Mouse (Mus musculus) mesoderm, embryonic 11.5 days (tissue): Measurements from ENCODE around the gene H2afy.
A peak's percentile ranks its signal among the peaks of the same experiment; 100 is the strongest.
"Not testable (repeated sequence)": the region's sequence is repeated elsewhere in the genome, so short reads cannot be mapped to it uniquely, and the experiment has no call there.

Experiments
- DNase-seq: peaks from one replicate; pipeline ENCODE4 v3.0.0-alpha.2; 2012; ENCODE audit warnings: low read depth, low spot score

H2afy gene

DNA sequence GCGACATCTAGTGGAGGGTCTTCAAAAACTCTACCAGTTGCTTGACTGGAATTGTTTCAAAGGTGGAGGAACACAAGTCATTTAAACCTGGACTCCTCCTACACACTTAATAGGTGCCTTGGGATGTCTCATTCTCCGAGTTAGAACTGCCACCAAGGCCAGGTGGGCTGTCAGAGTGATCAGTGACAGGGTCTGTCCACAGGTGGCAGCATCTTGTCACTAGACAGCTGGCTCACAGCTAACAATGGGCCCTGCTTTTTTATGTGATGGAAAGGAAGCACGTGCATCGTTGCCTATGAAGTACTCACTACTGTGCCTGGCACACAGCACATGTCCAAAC is 63.9 kb downstream of the H2afy start:
- DNase-seq = no peak

- no peak for DNase-seq
Observed at GRCm38 (mm10) chr13:56071586-56072267, 64.4 kb downstream of the H2afy start.

GRCm38 (mm10) chr13:56069643-56070042 is 66.5 kb downstream of the H2afy start:
- no peak for DNase-seq

DNA sequence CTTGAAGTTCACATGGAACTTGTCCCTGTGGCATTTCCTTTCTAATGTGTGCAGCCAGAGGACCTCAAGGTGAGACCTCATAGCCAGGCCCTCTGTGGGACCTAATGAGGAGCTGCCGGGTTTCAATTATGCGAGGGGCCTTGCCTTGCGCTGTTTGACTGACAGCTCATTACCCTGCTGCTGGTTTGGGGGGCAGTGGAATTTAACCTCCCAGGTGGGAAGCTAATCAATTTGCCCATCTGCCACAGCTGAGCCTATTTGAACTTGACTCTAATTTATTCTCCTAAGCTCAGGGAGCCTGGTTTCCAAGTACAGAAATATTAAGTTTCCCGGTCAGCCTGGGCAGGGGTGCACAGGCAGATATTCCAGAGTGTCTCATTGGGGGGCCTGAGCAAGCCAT is 67.6 kb downstream of the H2afy start:
- DNase-seq = no peak

GRCm38 (mm10) chr13:56066904-56067303 is 69.3 kb downstream of the H2afy start:
- no peak for DNase-seq

DNA sequence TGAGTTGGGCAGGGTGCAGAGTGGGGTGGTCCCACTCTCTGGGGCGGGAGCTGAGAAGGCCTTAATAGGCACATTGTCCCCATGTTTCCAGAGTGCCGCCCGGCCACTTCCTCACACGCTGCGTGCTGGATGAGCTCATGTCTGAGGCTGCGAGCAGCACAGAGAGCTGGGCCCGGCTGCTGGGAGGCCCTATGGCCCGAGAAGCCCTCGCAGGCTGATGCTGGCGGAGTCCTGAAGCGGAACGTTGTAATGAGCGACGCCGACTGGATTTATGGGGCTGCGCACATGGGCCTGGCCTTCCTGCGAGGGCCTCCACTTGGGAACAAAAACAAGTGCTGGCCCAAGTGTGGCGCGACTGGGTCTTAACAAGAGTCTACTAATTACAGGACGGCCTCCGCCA is 70.0 kb downstream of the H2afy start:
- DNase-seq = peak; percentile 57

DNA sequence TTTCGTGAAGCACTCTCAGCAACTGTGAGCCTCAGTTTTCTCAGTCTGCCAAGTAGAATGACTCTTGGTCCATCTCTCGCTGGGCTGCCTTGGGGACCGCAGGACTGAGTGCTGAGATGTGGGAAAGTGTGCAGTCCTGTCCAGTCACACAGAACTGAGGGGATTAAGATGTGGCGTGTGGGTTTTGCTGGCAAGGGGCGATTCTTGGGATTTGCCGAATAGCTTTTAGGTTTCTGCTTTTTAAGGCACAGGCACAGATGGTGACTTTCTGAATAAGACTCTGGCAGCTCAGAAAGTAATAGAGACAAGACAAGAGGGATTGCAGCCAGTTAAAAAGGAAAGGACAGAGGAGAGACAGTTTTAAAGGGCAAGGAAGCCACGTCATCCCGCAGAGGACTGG is 78.4 kb downstream of the H2afy start:
- DNase-seq = no peak

DNA sequence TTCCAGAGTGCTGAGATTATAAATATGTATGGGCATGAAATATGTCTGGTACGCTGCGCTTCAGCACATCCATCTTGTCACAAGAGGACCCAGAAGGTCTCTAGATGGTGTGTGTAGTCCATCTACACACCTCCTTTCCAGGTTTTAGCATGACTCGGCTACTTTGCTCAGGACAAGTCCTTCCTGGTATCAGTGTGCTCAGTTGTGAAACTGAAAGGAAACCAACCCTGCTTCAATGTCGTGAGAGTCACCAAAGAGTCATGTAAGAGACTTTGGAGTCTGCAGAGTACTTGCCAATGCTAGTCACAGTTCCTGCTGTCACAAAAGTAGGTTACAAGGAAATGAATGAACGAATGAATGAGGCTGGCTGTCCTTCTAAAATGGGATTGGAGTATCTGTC is 80.4 kb downstream of the H2afy start:
- no peak for DNase-seq

DNA sequence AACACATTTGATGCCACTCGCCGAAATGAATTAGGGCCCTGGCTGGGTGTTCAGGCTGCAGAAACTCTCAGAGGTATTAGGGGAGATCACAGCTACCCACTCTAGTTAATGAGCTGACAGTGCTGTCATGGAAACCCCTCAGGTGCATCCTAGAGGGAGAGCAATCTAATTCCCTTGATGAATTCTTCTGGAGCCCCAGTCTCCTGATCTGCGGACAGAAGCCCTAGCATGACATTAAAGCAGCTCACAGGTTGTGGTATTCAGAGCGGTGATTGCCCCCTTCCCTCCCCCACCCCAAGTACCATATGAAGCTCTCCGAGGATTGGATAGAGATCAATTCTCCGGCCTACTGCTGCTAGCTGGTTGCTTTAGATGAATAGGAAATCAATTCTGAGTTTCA is 82.1 kb downstream of the H2afy start:
- no peak for DNase-seq

- DNase-seq = peak; percentile 70
Observed at GRCm38 (mm10) chr13:56052781-56053180, 83.4 kb downstream of the H2afy start.

- no peak for DNase-seq
Observed at GRCm38 (mm10) chr13:56050246-56050645, 85.9 kb downstream of the H2afy start.

DNA sequence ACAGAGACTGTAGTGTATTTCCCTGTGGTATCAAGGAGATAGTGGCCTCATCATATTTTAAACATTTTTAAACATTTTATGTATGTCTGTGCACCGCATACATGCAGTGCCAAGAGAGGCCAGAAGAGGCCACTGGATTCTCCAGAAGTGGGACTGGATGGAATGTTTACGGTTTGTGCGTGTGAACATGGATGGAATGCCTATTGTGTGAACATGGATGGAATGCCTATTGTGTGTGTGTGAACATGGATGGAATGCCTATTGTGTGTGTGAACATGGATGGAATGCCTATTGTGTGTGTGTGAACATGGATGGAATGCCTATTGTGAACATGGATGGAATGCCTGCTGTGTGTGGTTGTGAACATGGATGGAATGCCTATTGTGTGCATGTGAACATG is 93.9 kb downstream of the H2afy start:
- no peak for DNase-seq

DNA sequence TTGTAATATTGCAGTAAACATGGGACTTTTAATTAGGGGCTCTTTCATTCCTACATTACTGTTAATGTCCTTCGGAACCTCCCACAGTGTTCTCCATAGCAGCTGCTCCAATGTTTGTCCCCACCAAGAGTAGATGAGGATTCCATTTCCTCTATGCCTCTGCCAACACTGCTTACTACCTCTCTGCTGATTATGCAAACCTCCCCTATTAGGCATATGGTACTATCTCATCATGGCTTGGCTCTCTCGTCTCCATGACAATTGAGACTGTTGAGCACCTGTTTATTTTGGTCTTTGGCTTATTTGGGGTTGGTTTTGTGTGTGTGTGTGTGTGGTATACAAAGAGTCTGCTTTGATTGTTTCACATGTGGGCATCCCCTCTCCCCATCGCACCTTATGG is 95.5 kb downstream of the H2afy start:
- DNase-seq = no peak

DNA sequence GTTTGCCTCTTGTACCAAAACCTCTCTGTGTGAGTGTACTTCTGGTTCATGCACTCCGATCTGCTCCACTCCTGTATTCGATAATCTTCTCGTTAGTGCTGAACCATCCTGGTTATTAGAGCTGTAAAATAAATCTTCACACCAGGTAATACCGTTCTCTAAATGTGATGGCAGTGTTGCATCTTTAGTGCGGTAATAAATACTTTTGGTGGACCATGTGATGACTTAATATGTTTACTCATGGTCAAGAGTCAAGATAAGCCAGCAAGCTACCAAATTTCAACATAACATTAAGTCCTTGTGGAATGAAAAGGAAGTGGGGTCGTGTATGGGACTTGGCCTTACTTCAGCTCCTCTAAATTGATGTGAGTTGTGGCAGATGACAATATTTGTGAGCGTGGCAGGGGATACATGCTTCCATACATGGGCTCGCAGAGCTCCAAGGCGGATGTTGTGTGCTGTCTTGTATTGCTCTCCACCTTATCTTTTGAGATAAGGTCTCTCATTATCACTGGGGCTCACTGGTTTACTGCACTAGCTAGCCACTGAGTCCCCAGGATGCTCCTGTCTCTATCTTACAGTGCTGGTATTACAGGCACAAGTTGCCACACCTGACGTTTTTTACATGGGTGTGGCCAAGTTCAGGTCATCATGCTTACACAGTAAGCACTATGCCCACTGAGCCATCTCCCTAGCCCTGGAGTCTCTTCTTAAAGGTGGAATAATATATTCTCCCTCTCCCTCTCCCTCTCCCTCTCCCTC is 96.4 kb downstream of the H2afy start:
- DNase-seq = no peak

DNA sequence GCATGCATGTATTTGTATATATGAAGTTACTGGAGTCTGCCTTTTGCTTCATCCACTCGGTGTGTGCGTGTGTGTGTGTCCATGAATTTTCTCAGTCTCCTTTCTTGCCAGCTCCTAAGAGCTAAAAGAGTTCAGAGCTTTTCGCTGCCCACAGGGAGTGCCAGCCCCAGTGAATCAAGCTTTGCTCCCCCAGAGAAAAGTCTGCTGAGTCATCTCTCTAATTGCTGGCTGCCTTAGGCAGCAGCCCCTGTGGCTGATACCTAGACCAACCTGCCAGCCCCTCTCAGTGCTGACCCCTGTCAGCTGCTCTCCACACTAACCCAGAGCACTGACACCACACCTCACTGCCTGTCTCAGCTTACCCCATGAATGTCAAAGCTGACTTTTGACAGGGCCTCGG is 107.2 kb downstream of the H2afy start:
- DNase-seq = no peak

- DNase-seq = not testable (repeated sequence)
Observed at GRCm38 (mm10) chr13:56027996-56028395, 108.2 kb downstream of the H2afy start.

- no peak for DNase-seq
Observed at GRCm38 (mm10) chr13:56026623-56027022, 109.5 kb downstream of the H2afy start.

- no peak for DNase-seq
Observed at GRCm38 (mm10) chr13:56026026-56026425, 110.1 kb downstream of the H2afy start.

- no peak for DNase-seq
Observed at GRCm38 (mm10) chr13:56025027-56025410, 111.1 kb downstream of the H2afy start.

DNA sequence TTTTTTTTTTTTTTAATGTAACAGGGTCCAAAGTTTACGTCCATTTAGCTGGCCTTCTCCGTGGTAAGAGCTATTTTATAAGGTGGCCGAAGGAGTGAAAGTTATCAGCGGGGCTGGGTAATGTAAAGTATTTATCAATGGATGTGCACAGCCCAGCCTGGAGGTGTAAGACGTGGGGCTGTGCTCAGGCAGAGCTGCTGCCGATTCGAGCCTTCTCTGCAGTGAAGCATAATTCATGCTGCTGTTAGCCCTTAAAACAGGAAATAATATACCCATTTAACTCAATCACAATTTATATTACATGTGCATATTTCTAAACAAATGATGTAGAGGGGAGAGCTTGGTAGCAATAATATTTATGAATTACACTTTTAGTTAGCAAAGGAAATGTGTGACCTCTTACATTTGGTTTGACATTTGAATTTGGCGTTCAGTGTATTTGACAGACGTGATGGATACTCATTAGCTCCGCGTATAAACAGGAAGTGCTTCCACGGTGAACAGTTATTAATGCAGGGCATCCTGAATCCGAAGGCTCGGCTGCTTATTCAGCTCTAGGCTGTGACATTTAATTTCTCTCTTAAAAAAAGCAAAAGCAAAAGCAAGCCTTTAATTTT is 111.6 kb downstream of the H2afy start:
- DNase-seq = no peak
